Mouse (Mus musculus): ENCODE results near the gene Zfp61. TPM values are rescaled to one million over a fixed set of nuclear protein-coding genes. Genes with fewer than 3 reads are reported as not detected.
A peak's percentile ranks its signal among the peaks of the same experiment; 100 is the strongest.

Zfp61 gene
- polyA plus RNA-seq, 1 experiment from 2014 or later, result 3.4 TPM

DNA sequence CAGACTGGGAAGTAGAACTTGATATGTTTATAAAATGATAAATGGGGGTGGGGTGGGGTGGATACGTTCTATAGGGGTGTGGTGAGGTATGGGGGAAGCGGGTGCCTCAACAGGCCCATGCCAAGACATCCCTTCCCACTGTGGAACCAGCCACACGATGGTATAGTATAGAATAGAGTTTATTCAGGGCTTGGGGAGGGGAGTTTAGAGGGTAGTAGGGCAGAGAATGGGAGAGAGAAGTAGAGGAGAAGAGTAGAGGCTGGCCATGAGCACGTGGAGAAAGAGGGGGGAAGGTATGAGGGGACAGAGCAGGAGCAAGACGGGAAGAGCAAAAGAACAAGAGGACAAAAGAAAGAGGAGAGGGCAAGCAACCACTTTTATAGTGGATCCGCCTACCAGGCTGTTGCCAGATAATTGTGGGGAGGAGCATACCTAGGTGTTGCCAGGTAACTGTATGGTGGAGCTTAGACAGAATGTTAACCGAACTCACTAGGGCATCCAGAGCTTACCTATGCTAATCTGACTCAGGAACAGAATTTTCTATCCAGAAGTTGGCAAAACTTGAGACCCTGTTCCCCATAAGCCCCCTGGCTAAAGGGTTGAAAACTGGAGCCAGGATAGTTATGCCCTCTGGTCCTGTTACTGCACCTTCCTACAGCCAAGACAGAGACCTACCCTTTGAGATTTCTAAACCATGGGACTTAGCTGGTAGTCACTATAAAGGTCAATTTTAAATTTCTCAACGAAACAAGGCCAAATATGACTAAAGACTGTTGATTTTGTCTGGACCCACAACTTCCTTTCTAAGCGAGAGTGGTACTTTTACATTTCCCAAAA, 47.0 kb downstream of the Zfp61 start:
- H3K27ac ChIP-seq, result no peak overlapping the region
- H3K36me3 ChIP-seq, result no peaks in the 10 kb centered on the region
- peaks cover 6% of the 10 kb centered on the region for H3K4me1 ChIP-seq (replicated peaks)
- no peak overlapping the region for H3K9ac ChIP-seq
- DNase-seq (no peak), ATAC-seq (ENCODE audit: low read depth) (peak; percentile 43; the same call in 1 of the 2 replicates)
- peak overlapping the region; percentile 56 for H3K4me3 ChIP-seq (replicated peaks)
- H3K27me3 ChIP-seq, result no peaks in the 10 kb centered on the region
- no peaks in the 10 kb centered on the region for H3K9me3 ChIP-seq (replicated peaks)
- peak overlapping the region; percentile 63 for H3K4me2 ChIP-seq
- WGBS (ENCODE audit: insufficient replicate concordance), result 54% methylated on average over 9 of the region's 9 CpGs

Small RNA genes lying within 50 kb of the gene (microRNA-seq; reads per million reads assigned to microRNA genes)
- not detected for gene Gm27592

Other genes with a start within 250 kb of the Zfp61 start
- gene Vmn1r183, start 248.0 kb downstream of the Zfp61 start, polyA plus RNA-seq (2015; fragmentation: Nextera tagmentation; extraction: Ambion mirVana), result not detected in 2 replicates
- gene Zfp180, start 219.3 kb downstream of the Zfp61 start, polyA plus RNA-seq (2015; fragmentation: Nextera tagmentation; extraction: Ambion mirVana), result 10.0 and 13.1 TPM in 2 replicates
- gene Zfp112, start 188.9 kb downstream of the Zfp61 start, polyA plus RNA-seq (2015; fragmentation: Nextera tagmentation; extraction: Ambion mirVana), result 1.0 TPM in 2 replicates
- 3.8 and 4.6 TPM in 2 replicates for gene Zfp235, start 167.1 kb downstream of the Zfp61 start, polyA plus RNA-seq (2015; fragmentation: Nextera tagmentation; extraction: Ambion mirVana)
- 0.61 and 0.94 TPM in 2 replicates for gene Zfp114, start 126.2 kb downstream of the Zfp61 start, polyA plus RNA-seq (2015; fragmentation: Nextera tagmentation; extraction: Ambion mirVana)
- 1.4 and 2.5 TPM in 2 replicates for gene Zfp111, start 89.8 kb downstream of the Zfp61 start, polyA plus RNA-seq (2015; fragmentation: Nextera tagmentation; extraction: Ambion mirVana)
- gene Zfp109, start 63.7 kb downstream of the Zfp61 start, polyA plus RNA-seq (2015; fragmentation: Nextera tagmentation; extraction: Ambion mirVana), result 1.3 and 2.3 TPM in 2 replicates
- gene Zfp108, start 46.4 kb downstream of the Zfp61 start, polyA plus RNA-seq (2015; fragmentation: Nextera tagmentation; extraction: Ambion mirVana), result 0.40 and 0.49 TPM in 2 replicates
- 0.97 and 1.2 TPM in 2 replicates for gene Zfp93, start 30.8 kb downstream of the Zfp61 start, polyA plus RNA-seq (2015; fragmentation: Nextera tagmentation; extraction: Ambion mirVana)
- 2.5 and 2.6 TPM in 2 replicates for gene Zfp94, start 15.4 kb upstream of the Zfp61 start, polyA plus RNA-seq (2015; fragmentation: Nextera tagmentation; extraction: Ambion mirVana)
- gene Tescl, start 32.7 kb upstream of the Zfp61 start, polyA plus RNA-seq (2015; fragmentation: Nextera tagmentation; extraction: Ambion mirVana), result not detected in 2 replicates
- not detected in 2 replicates for gene Lypd5, start 48.0 kb upstream of the Zfp61 start, polyA plus RNA-seq (2015; fragmentation: Nextera tagmentation; extraction: Ambion mirVana)
- 126 and 128 TPM in 2 replicates for gene Kcnn4, start 69.0 kb upstream of the Zfp61 start, polyA plus RNA-seq (2015; fragmentation: Nextera tagmentation; extraction: Ambion mirVana)
- 15.2 and 16.5 TPM in 2 replicates for gene Smg9, start 98.4 kb upstream of the Zfp61 start, polyA plus RNA-seq (2015; fragmentation: Nextera tagmentation; extraction: Ambion mirVana)
- not detected in 2 replicates for gene Irgc1, start 151.1 kb upstream of the Zfp61 start, polyA plus RNA-seq (2015; fragmentation: Nextera tagmentation; extraction: Ambion mirVana)
- 1.9 and 2.3 TPM in 2 replicates for gene Plaur, start 161.3 kb upstream of the Zfp61 start, polyA plus RNA-seq (2015; fragmentation: Nextera tagmentation; extraction: Ambion mirVana)
- gene Cadm4, start 180.8 kb upstream of the Zfp61 start, polyA plus RNA-seq (2015; fragmentation: Nextera tagmentation; extraction: Ambion mirVana), result 0.20 and 0.22 TPM in 2 replicates
- gene Zfp428, start 205.8 kb upstream of the Zfp61 start, polyA plus RNA-seq (2015; fragmentation: Nextera tagmentation; extraction: Ambion mirVana), result 7.0 and 8.3 TPM in 2 replicates
- gene AC161166.1, start 211.2 kb upstream of the Zfp61 start, polyA plus RNA-seq (2015; fragmentation: Nextera tagmentation; extraction: Ambion mirVana), result not detected in 2 replicates
- 0.99 and 1.4 TPM in 2 replicates for gene Irgq, start 229.5 kb upstream of the Zfp61 start, polyA plus RNA-seq (2015; fragmentation: Nextera tagmentation; extraction: Ambion mirVana)
- gene Pinlyp, start 244.9 kb upstream of the Zfp61 start, polyA plus RNA-seq (2015; fragmentation: Nextera tagmentation; extraction: Ambion mirVana), result not detected in 2 replicates
- 48.3 and 51.6 TPM in 2 replicates for gene Xrcc1, start 245.1 kb upstream of the Zfp61 start, polyA plus RNA-seq (2015; fragmentation: Nextera tagmentation; extraction: Ambion mirVana)